Mouse (Mus musculus): ENCODE data around the gene Zbtb16.

DNA sequence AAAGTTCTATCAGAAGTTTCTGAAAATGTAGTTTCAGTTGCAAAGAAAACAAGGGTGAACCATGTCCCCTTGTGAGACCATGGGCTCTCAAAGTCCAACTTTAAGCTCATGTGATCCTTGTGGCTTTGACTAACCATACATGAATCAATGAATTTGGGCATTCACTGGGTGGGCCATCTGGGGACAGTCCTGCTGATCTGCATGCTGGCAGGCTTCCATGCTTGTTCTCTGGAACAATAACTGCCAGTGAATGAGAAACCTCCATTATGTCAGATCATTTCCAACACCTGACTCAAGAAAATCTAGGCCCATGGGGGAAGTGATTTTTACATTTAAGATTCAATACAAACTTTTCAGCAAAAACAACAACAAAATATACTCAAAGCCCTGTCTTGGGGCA lies 70.1 kb downstream of the Zbtb16 start:
- TF ChIP-seq CTCF (conservative IDR thresholded peaks at IDR 0.05; ENCODE audit: insufficient read depth, insufficient read length, low read depth, low read length) (no peak), POLR2A (IDR thresholded peaks at IDR 0.05; ENCODE audit: low read depth, low read length) (no peak)

Measured in kidney, adult 2 months (tissue).